Mouse (Mus musculus): ENCODE data around the gene Mgat4a.
A peak's percentile ranks its signal among the peaks of the same experiment; 100 is the strongest.

Mgat4a gene

DNA sequence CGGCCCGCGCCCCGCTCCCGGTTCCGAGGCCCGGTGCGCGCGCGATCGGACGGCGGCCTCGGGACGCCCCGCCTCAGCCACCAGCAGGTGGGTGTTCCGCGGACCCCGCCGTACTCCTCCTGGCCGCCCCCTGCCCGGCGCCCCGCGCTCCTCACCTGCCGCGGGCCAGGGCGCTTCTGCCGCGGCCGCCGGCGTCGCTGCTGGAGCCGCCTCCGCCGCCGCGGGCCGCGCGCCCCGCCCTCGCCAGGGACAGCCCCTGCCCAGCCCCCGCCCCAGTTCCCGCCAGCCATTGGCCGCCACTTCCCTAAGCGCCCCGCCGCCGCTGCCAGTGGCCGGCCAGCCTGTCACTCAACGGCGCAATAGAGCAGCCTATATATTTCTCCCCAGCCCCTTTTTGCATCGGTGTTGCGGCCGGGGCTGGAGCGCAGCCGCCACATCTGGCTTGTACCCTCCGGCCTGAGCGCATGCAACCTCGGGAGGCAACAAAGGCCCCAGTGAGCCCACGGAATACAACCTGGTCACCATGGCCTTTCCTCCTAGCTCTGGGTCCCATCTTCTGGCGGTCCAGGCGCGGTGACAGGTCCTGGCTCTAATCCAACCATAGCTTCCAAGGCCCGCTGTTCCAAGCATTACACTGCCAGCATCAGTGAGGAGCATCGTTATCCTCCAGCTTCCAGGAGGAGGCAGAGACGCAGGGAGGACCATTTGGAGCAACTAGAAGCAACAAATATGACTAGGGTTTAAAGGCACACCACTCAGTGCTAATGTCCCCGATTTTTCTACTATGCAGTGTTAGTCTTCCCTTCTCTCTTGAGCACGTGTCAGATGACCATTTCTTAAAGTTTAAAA, at the start of gene Mgat4a:
Mgat4a (minus strand) TSS at position 207 of the 849 bp plus-strand sequence.
- DNase-seq, result peak; percentile 95

DNA sequence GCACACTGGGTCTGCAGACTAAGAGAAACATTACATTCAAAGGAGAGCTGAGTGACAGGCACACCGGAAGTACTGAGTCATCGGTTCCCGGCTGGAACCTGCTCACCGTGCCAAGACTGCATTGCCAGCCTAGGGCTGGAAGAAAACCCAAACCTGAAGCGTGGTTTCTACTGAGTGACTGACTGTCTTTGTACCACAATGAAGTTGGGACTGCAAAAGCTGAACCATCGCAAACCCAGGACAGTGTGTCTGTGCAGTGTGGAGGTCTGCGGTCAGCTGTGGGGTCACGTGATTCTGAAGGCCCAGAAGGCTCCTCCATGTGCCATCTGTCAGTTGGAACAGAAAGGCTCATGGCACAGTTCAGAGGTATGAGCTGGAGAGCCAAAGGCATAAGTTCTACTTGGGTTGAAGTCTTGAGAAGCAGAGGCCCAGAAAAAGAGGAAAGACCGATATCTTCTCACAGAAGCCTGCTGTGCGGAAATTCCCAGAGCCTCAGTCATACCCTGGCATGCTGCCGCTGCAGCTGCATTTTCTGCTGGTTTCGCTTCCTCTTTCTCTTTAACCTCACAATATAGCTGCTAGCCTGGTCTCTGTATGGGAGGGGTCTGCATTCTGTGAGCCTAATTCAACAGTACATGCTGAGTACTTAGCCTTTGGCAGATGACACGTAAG, 45.1 kb upstream of the Mgat4a start:
- DNase-seq, result peak; percentile 34

DNA sequence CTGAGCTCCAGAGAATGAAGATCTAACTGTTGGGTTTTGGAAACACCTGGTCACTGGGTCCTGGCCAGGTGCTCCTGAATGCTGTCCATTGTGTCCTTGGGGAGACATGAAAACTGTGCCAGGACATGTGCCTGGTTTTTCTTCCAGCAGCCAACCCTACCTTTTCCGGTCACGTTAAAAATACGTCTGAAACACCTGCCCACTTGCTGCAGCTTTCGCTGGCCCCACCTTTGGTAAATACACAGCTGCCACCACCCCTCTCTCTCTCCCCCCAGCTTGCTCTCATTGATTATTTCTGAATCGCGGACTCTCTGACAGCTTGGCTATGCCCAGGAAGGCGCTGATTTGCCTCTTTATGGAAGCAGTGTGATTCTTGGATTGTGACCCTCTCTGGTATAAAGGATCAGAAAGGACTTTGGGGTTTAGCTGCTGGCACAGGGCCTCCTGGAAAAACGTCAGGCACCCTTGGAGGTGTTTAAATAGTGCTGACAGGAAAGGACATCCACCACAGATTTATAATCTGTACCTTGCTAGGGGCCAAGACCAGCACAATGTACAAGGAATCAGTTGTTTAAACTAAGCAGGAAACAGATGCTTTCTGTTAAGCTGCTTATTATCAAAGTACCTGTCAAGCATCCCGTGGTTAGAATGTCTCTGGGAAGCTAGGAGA, 43.1 kb upstream of the Mgat4a start:
- no peak for DNase-seq

DNA sequence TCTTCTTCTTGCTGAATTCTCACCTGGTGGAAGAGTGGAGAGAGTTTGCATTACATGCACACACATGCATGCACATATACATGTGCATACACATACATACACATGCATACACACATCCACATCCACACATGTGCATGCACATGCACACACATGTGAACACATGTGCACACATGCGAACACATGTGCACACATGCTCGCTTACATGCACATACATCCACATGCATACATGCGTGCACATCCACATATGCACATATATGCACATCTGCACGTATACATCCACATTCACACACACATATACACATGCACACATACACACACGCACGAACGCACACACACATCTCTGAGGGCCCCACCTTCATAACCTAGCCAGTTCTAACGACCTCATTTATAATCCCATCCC, 42.4 kb upstream of the Mgat4a start:
- no peak for DNase-seq

DNA sequence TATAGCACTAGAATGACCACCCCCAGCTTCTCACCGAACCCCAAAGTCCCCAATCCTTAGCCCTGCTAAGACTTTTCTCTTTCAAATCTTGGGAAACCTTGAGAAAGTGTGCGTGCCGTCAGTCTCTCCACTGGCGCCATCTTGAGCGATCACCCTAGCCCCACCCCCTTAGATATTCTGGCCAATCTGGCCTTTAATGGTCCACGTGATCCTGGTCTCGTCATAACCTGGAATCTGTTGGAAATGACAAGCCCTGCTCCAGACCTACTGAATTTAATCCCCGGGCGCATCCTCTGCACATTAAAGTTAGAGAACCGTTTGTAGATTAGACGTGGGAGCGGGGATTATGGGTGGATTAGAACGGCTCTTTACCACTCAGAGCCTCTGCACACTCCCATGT, 38.9 kb upstream of the Mgat4a start:
- no peak for DNase-seq

DNA sequence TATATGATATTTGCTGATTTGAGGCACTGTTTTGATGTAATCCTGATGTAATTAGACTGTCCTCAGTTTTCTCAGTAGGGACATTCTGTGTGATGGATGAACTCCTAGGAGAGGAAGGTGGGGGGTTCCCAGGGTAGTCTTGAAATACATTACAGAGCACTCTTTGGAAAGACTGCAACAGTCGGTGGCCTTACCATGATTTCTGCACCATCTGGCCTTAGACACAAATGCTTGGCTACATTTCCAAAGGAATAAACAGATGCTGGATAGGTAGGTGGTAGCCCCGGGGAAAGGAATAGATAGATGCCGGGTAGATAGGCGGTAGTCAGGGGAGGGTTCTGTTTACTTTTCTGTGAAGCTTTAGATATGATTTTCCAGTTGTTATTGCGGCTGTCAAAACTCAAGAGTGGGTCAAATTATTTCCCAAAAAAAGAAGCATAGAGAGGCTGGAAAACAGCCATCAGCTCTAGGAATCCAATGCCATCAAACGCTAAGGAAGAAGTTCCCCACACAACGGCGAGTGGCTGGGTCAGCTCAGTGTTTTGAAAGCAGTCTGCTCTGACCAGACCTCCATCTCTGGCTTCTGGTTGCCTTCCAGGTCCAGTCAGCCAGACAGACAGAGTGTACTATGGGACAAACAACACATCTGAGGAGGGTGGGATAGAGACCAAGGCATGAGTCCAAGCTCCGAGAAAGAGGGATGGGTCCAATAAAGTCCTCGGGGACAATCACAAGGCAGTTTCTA, 31.9 kb upstream of the Mgat4a start:
- DNase-seq, result no peak

DNA sequence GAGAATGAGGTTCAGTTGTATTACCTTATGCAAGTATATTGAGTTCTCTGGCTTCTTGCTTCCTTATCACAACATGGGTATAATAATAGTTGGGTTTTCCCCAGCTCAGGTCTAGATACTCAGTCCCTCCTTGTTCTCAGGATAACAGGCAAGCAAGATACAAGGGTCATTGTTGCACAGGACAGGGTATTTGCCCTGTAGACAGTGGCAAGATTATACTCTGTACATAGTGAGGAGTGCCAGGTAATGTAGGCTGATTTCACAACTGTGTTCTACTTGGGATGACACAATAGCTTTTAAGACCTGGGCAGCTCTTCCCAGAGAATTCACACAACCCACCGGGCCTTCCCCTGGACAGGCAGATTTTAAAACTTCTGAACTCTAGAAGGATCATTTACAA, 27.6 kb upstream of the Mgat4a start:
- DNase-seq, result no peak

DNA sequence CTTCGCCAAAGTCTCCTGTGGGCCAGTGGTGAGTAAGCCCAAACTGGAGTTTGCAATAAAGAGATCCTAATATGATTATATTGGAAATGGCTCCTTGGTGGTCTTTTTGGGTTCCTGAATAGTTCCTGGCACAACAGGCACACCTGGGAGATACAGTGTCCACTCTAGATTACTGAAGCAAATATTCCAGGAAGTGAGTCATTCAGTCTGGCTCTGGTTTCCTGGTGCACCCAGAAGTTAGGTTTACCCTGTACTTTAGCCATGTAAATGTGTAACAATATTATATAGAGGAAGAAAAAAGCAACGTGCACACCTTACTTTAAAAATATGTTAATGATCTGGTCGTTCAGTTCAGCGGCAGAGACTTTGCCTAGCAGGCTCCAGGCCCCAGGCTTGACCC, 25.9 kb upstream of the Mgat4a start:
- DNase-seq, result no peak

DNA sequence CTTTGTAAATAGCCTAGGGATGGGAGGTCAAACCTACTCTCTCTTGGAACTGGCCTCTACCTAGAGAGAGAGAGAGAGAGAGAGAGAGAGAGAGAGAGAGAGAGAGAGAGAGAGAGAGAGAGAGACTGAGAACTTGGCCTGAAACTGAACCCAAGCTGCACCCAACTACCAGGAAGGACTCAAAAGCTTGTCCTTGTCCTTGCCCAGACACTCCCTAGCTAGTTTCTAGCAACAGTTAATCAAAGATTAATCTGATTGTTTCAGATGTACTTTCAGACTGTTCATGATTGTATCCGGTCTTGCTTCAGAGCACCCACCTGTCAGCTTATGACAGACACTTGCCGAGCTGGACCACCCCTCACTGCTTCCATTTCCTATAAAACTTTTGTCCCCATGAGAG, 25.5 kb upstream of the Mgat4a start:
- DNase-seq, result no peak

DNA sequence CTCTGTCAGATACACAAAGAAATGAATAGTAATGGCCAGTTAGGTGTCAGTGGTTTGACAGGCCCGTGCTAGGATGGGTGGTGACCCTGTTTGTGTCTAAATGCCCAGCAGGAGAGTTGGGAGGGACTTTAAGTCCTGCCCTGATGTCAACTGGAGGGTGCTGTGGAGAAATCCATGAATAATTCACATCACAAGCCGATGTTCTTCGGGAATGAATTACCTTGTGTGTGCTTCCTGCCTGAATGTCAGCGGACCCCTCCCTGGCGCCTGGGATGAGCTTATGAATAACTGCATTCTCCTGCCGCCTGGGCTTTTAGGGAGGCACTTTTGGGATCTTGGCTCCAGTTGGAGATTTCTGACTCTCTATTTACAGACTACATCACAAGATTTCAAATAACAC, 24.6 kb upstream of the Mgat4a start:
- no peak for DNase-seq

DNA sequence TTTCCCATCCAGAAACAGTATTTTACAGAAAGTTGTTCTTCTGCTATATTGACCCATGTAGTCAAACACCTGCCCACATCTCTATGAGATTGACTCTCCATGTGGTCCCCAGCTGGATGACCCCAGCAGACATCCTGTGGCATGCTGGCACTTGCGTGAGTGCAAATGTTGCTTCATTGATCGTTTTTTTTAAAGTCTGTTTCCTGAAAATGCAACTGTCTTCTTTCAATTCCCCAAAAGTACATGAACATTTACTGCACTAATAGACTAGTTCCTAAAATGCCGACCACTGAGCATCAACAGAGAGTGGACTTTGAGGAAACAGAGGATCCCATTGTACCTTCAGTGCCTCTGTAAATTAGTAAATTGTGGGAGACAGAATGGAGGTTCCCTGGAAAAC, 21.1 kb upstream of the Mgat4a start:
- no peak for DNase-seq

DNA sequence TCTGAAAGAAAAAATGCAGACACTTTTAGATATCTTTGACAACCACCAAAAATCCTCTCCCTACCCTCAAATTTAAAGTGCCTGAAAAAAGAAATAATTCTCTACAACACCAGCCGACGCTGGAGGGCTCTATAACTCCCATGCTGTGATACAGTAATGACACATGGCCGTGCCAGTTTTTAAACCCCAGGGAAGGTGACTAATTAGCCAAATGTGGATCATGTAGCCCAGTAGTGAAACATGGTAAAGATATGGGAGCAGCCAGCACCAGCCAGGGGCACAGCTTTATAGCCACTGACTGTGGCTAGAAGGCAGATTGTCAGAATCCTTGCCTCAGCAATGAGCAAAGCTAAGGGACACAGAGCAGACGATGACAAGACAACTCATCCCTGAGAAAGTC, 19.5 kb upstream of the Mgat4a start:
- DNase-seq, result no peak

DNA sequence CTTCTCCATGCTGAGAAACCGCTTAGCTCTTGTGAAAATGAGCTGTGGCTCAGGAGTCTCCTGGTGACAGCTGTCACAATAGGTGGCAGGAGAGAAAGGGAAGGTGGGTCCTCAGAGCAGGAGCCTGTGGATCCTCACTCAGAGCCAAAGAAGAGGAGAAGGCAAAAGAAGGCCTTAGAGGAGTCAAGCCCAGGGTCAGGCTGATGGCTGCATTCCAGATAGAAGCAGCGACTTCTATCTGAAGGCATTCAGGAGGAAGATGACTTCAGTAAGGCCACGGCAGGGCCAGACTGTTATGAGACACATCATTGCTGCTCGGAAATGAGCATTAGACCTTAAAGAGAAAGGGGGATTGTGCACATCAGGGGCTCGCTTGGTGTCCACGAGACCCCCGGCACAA, 11.2 kb upstream of the Mgat4a start:
- DNase-seq, result peak; percentile 22

DNA sequence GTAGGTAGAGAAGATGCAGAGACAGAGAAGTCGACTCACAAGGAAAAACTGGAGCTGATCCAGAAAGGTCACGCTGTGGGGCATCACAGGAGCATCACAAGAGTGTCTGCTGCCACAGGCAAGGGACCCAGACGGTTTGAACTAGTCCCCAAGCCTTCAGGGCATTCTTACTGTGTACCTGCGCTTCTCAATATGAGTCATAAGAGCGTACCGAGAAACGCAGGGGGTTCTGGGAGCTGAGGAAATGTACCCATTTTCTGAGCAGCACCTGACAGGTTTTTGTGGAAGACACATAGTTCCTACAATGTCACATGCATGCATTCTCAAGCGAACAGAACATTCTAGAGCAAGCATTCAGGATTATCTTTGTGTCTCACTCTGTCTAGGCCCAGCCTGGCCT, 8.7 kb upstream of the Mgat4a start:
- DNase-seq, result no peak

DNA sequence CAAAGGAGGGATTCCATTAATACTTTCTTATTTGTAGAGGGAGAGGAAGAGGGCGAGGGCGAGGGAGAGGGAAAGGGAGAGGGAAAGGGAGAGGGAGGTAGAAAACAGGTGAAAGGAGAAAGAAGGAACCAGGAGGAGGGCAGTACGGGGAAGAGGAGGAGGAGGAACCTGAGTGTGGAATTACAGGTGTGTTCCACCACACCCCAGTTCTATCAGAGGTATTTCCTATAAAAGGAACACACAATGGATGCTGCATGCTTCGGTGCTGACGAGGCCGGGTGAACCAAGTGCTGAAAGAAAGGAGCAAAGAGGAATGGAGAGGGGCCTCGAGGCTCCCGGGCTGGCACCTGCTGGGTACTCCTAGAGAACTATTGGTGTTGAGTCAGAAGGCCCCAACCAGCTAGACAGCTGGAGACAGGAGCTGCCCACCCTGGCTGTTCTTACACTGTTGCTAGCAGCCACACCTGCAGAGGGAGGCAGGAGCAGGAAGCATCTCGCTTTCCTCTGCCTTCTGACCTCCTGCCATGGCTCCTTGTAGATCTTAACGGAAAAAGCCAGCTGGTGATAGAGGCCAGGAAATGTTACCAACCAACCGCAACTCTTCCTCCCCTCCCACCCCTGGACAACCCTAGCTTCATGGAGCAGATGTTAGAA, 5.7 kb upstream of the Mgat4a start:
- no peak for DNase-seq

DNA sequence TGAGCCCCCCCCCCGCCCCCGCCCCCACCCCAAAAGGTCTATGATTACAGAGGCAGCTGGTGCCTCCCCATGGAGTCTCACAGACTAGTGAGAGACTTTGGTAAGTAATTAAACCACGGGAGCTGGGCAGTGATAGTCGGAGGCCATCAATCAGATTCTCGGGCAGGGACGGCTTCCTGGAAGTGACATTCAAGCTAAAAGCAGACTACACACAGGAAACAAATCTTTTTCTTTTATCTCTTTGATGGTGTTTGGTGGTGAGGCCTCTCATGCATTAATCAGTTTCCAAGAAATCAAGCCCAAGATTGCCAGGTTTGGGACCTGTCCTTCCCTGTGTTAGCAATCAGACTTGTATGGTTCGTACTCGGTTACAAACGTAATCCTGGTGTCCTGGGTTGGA, 3.4 kb upstream of the Mgat4a start:
- DNase-seq, result no peak

DNA sequence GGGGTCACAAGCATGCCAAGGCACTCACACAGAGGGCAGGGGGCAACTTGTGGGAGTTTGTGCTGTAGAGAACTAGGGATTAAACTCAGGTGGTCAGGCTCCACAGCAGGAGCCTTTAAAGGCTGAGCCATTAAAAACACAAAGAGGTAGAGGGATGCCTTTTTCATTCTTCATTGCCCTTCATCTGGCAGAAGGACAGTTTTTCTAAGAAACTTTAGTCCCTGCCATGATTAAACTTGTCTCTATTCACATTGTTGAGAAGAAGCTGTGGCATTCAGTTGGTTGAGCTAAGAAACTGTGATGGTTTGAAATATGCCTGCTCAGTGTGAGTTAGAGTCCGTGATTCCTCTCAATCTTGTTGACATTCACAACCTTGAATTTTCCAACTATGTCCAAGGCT, 2.2 kb upstream of the Mgat4a start:
- DNase-seq, result no peak

DNA sequence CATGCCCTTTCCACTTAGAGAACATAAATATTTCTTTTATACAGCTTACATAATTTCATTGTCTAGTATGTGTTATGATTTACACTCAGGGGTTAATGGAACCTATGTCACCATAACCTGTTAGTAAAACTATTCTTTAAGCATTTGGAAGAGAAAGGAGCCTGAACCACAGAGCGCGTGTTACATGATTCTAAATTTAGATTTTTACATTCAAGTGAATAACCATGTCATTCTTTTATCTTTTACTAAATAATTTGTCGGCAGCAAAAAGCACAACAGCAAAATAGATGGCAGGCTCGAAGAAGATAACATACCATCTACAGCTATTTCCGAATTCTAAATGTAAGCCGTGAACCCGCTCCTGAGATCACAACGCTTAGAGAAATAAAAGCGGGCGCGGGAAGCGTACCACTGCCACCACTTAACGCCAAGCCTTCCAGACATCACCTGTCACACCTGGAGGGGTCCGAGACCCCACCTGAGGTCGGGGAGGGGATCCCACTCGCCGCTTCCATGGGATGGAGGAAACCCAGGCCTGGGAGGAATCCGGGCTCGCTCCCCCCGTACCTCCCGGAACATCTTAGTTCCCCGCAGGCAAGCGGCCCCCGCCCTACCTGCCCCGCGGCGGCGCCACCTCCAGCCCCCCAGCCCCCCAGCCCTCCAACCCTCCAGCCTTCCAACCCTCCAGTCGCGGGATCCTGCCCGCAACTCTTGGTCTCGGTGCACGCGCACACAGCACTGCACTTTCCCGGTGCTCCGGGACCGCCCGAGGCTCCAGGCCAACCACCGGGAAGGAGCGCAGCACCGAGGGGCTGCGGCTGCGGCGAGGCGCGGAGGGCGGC, 627 bp downstream of the Mgat4a start:
- no peak for DNase-seq

DNA sequence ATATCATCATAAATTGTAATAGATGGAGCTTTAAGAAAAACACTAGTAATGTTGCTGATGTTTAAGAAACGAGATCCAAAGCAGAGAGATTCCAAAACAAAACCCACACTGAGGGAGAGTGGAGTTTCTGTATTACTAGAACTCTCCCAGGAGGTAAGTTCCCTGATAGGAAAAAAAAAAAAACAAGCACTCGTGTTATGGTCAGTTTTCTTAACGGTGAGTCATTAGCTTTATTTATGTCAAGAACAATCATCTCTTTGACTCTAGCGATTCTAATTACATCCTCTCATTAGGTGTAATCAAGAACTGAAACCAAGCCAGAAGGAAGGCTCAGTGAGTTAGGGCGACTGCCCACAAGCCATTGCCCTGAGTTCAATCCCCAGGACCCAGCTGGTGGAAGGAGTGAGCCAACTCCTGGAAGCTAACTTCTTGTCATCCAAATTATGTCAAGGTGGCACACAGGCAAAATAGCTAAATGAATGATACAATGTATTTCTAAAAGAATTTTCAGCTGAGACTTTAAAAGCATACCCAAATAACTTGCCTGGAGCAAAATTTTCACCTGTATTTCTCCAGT, 6.2 kb downstream of the Mgat4a start:
- DNase-seq, result no peak

DNA sequence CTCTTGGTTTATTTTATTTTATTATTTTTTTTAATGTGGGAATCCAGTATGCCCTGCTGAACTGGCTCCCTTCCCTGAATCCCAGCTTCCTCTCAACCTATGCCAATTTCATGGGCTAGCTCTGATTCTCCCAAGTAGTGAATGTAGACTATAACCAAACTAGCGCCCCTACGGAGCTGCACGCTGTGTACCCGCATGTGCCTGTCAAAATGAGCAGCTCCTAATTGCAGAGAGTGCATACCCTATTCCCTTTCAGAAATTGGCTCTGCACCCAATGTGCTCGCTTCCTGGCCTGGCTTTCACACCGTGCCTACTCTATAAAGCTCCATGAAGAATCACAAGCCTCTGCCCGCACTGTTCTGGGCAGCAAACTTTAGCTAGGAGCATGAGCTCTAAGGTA, 7.6 kb downstream of the Mgat4a start:
- DNase-seq, result no peak

DNA sequence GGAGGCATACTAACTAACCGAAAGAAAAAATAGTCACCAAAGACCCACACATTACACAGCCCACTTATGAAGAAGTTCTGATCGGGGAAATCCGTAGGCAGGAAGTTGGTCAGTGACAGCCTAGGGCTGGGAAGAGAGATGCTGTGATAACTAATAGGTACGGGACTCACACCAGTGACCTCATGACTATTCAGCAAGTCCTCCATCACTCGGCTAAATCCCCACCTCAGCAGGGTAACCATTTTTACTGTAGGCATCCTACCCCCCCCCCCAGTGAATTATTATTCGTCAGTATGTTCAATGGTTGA, 8.3 kb downstream of the Mgat4a start:
- DNase-seq, result no peak
